Mouse (Mus musculus): ENCODE results near the gene Dnajc11.

Gene Dnajc11

GRCm38 (mm10) chr4:151932576-151933504, 651 bp upstream of the Dnajc11 start:
- no peak for DNase-seq (ENCODE audit: low spot score in 2 of 2)

GRCm38 (mm10) chr4:151934215-151934572, 703 bp downstream of the Dnajc11 start:
- DNase-seq (ENCODE audit: low spot score in 2 of 2): no peak

- no peak for DNase-seq (ENCODE audit: low spot score in 2 of 2)
Measured at GRCm38 (mm10) chr4:151937441-151937840, 4.0 kb downstream of the Dnajc11 start.

GRCm38 (mm10) chr4:151938089-151938488, 4.6 kb downstream of the Dnajc11 start:
- DNase-seq (ENCODE audit: low spot score in 2 of 2): no peak

- DNase-seq (ENCODE audit: low spot score in 2 of 2): no peak
Measured at GRCm38 (mm10) chr4:151946211-151946610, 12.7 kb downstream of the Dnajc11 start.

GRCm38 (mm10) chr4:151948497-151949471, 15.3 kb downstream of the Dnajc11 start:
- no peak for DNase-seq (ENCODE audit: low spot score in 2 of 2)

GRCm38 (mm10) chr4:151953209-151953608, 19.7 kb downstream of the Dnajc11 start:
- no peak for DNase-seq (ENCODE audit: low spot score in 2 of 2)

GRCm38 (mm10) chr4:151955791-151956190, 22.3 kb downstream of the Dnajc11 start:
- DNase-seq (ENCODE audit: low spot score in 2 of 2): no peak

GRCm38 (mm10) chr4:151957584-151958315, 24.3 kb downstream of the Dnajc11 start:
- DNase-seq (ENCODE audit: low spot score in 2 of 2): no peak

GRCm38 (mm10) chr4:151959849-151960512, 26.5 kb downstream of the Dnajc11 start:
- no peak for DNase-seq (ENCODE audit: low spot score in 2 of 2)

- no peak for DNase-seq (ENCODE audit: low spot score in 2 of 2)
Measured at GRCm38 (mm10) chr4:151960513-151960854, 27.0 kb downstream of the Dnajc11 start.

GRCm38 (mm10) chr4:151962817-151963216, 29.3 kb downstream of the Dnajc11 start:
- DNase-seq (ENCODE audit: low spot score in 2 of 2): no peak

GRCm38 (mm10) chr4:151968204-151968921, 34.9 kb downstream of the Dnajc11 start:
- no peak for DNase-seq (ENCODE audit: low spot score in 2 of 2)

GRCm38 (mm10) chr4:151972221-151972967, 38.9 kb downstream of the Dnajc11 start:
- DNase-seq (ENCODE audit: low spot score in 2 of 2): no peak

GRCm38 (mm10) chr4:151975441-151975840, 42.0 kb downstream of the Dnajc11 start:
- DNase-seq (ENCODE audit: low spot score in 2 of 2): no peak

- peak; percentile 73 to 79 for DNase-seq (ENCODE audit: low spot score in 2 of 2)
Measured at GRCm38 (mm10) chr4:151977748-151978147, 44.3 kb downstream of the Dnajc11 start.

- DNase-seq (ENCODE audit: low spot score in 2 of 2): no peak
Measured at GRCm38 (mm10) chr4:151980699-151981098, 47.2 kb downstream of the Dnajc11 start.

GRCm38 (mm10) chr4:151981363-151981762, 47.9 kb downstream of the Dnajc11 start:
- peak; percentile 63 to 83 for DNase-seq (ENCODE audit: low spot score in 2 of 2)

GRCm38 (mm10) chr4:151983043-151983442, 49.6 kb downstream of the Dnajc11 start:
- DNase-seq (ENCODE audit: low spot score in 2 of 2): no peak

GRCm38 (mm10) chr4:151983560-151983959, 50.1 kb downstream of the Dnajc11 start:
- no peak for DNase-seq (ENCODE audit: low spot score in 2 of 2)
